Mouse (Mus musculus): ENCODE results near the gene Gas7.

Gene Gas7

GRCm38 (mm10) chr11:67679930-67680329, 224.7 kb downstream of the Gas7 start:
- in situ Hi-C loops (cut with MboI, MseI): no loop called here

GRCm38 (mm10) chr11:67681871-67682270, 226.6 kb downstream of the Gas7 start:
- in situ Hi-C loops (cut with MboI, MseI): no loop called here

GRCm38 (mm10) chr11:67686109-67686508, 230.9 kb downstream of the Gas7 start:
- in situ Hi-C loops (cut with MboI, MseI): no loop called here

GRCm38 (mm10) chr11:67694703-67695376, 239.6 kb downstream of the Gas7 start, which contains the start of gene Rcvrn:
Gene Rcvrn (plus strand): TSS chr11:67695326.
- in situ Hi-C loops (cut with MboI, MseI): no loop called here

GRCm38 (mm10) chr11:67712976-67713375, 257.7 kb downstream of the Gas7 start:
- in situ Hi-C loops (cut with MboI, MseI): no loop called here

- in situ Hi-C loops (cut with MboI, MseI): no loop called here
These were observed 260.1 kb downstream of the Gas7 start for GRCm38 (mm10) chr11:67715382-67715781.

- in situ Hi-C loops (cut with MboI, MseI): no loop called here
These were observed 266.2 kb downstream of the Gas7 start for GRCm38 (mm10) chr11:67721485-67721884.

- in situ Hi-C loops (cut with MboI, MseI): no loop called here
These were observed 267.3 kb downstream of the Gas7 start for GRCm38 (mm10) chr11:67722399-67723156.

GRCm38 (mm10) chr11:67723231-67724013, 268.2 kb downstream of the Gas7 start:
- in situ Hi-C loops (cut with MboI, MseI): no loop called here

GRCm38 (mm10) chr11:67727095-67727494, 271.9 kb downstream of the Gas7 start:
- in situ Hi-C loops (cut with MboI, MseI): no loop called here

- in situ Hi-C loops (cut with MboI, MseI): no loop called here
These were observed 273.5 kb downstream of the Gas7 start for GRCm38 (mm10) chr11:67728726-67729125.

- in situ Hi-C loops (cut with MboI, MseI): no loop called here
These were observed 275.8 kb downstream of the Gas7 start for GRCm38 (mm10) chr11:67731056-67731455.

- in situ Hi-C loops (cut with MboI, MseI): no loop called here
These were observed 278.5 kb downstream of the Gas7 start for GRCm38 (mm10) chr11:67733726-67734125.

GRCm38 (mm10) chr11:67734597-67734996, 279.4 kb downstream of the Gas7 start:
- in situ Hi-C loops (cut with MboI, MseI): no loop called here

GRCm38 (mm10) chr11:67738345-67738744, 283.1 kb downstream of the Gas7 start:
- in situ Hi-C loops (cut with MboI, MseI): no loop called here

Measured in T-helper 1 cell (primary cell).